Mouse (Mus musculus): ENCODE measurements around the gene Ssxb9. TPM values are rescaled to one million over a fixed set of nuclear protein-coding genes. Genes with fewer than 3 reads are reported as not detected.
"Not testable (repeated sequence)": the region's sequence is repeated elsewhere in the genome, so short reads cannot be mapped to it uniquely, and the experiment has no call there.

Ssxb9 gene
- total RNA-seq (2014; rRNA removed; ENCODE audit: low replicate concordance) (not detected in 2 replicates), polyA plus RNA-seq (2015; fragmentation: Nextera tagmentation; extraction: Ambion mirVana) (not detected in 2 replicates)

DNA sequence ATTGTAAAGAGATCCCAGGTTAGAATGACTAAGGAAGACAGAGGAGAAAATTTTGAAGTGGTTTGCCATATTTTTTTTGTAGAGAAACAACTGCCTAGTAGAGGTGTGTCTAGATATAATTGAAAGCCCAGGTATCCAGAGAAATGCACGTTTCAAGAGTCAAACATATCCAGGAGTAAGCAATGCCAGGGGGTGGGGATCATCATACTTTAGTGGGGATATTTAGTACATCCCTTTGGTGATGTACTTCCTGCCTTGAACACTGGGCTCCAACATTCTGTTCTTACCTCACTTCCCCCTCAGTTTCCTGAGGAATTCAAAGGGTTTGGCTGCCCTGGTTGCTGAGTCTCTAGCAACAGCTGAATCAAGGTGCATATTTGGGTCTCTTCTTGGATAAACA is at the start of gene Ssxb9:
Gene Ssxb9, plus strand, starts transcription at position 301 of the 400 bp plus-strand sequence.
- WGBS = 15% methylated on average over 1 of the region's 1 CpGs

DNA sequence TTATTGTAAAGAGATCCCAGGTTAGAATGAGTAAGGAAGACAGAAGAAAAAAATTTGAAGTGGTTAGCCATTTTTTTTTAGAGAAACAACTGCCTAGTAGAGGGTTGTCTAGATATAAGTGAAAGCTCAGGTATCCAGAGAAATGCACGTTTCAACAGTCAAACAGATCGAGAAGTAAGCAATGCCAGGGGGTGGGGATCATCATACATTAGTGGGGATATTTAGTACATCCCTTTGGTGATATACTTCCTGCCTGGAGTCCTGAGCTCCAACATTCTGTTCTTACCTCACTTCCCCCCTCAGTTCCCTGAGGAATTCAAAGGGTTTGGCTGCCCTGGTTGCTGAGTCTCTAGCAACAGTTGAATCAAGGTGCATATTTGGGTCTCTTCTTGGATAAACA is 39.7 kb upstream of the Ssxb9 start, which contains the start of gene Ssxb10:
Gene Ssxb10, plus strand, starts transcription at position 301 of the 400 bp plus-strand sequence.
- H3K4me1 ChIP-seq (ENCODE audit: control insufficient read depth, insufficient read depth) = no peaks in the 10 kb centered on the region
- H3K9ac ChIP-seq (replicated peaks; ENCODE audit: low read depth, low read length) = no peak within 1 kb of the TSS
- TF ChIP-seq CTCF (IDR thresholded peaks at IDR 0.05; ENCODE audit: low read depth) (no peak), EP300 (IDR thresholded peaks at IDR 0.05; ENCODE audit: low read depth) (no peak)
- H3K27me3 ChIP-seq (ENCODE audit: control insufficient read depth, insufficient read depth, low read length) = no peaks in the 10 kb centered on the region
- no peaks in the 10 kb centered on the region; the same call in 1 of the 2 replicates for H3K9me3 ChIP-seq (replicated peaks; ENCODE audit: control insufficient read depth, low read length)
- H3K4me2 ChIP-seq (ENCODE audit: low read depth, low read length) = no peak within 1 kb of the TSS
- H3K27ac ChIP-seq (ENCODE audit: low read depth) = no peak within 1 kb of the TSS
- no peak for DNase-seq (ENCODE audit: low spot score)
- ATAC-seq (ENCODE audit: insufficient read depth, low read depth) = no peak
- WGBS = 32% methylated on average over 2 of the region's 2 CpGs
- no peaks in the 10 kb centered on the region for H3K36me3 ChIP-seq (replicated peaks; ENCODE audit: control insufficient read depth, insufficient read depth, low read length)
- H3K4me3 ChIP-seq (ENCODE audit: low read depth, low read length) = no peak within 1 kb of the TSS

More for the DNA sequence above, at the start of gene Ssxb9:
- not testable (repeated sequence) for H3K9me3 ChIP-seq (replicated peaks; ENCODE audit: control insufficient read depth, low read length); H3K27ac ChIP-seq (ENCODE audit: low read depth); H3K9ac ChIP-seq (replicated peaks; ENCODE audit: low read depth, low read length); DNase-seq (ENCODE audit: low spot score); H3K4me3 ChIP-seq (ENCODE audit: low read depth, low read length); H3K36me3 ChIP-seq (replicated peaks; ENCODE audit: control insufficient read depth, insufficient read depth, low read length); H3K27me3 ChIP-seq (ENCODE audit: control insufficient read depth, insufficient read depth, low read length); H3K4me2 ChIP-seq (ENCODE audit: low read depth, low read length); ATAC-seq (ENCODE audit: insufficient read depth, low read depth); H3K4me1 ChIP-seq (ENCODE audit: control insufficient read depth, insufficient read depth)

DNA sequence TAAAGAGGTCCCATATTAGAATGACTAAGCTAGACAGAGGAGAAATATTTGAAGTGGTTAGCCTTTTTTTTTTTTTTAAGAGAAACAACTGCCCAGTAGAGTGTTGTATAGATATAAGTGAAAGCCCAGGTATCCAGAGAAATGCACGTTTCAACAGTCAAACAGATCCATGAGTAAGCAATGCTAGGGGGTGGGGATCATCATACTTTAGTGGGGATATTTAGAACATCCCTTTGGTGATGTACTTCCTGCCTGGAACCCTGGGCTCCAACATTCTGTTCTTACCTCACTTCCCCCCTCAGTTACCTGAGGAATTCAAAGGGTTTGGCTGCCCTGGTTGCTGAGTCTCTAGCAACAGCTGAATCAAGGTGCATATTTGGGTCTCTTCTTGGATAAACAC is 46.2 kb downstream of the Ssxb9 start, which contains the start of gene Ssxb1:
Gene Ssxb1, plus strand, starts transcription at position 301 of the 400 bp plus-strand sequence.
- not testable (repeated sequence) for H3K27me3 ChIP-seq (ENCODE audit: control insufficient read depth, insufficient read depth, low read length)

More for the DNA sequence above, 46.2 kb downstream of the Ssxb9 start, which contains the start of gene Ssxb1:
- DNase-seq (ENCODE audit: low spot score); H3K4me3 ChIP-seq (ENCODE audit: low read depth, low read length); H3K9me3 ChIP-seq (replicated peaks; ENCODE audit: control insufficient read depth, low read length); H3K27ac ChIP-seq (ENCODE audit: low read depth); H3K36me3 ChIP-seq (replicated peaks; ENCODE audit: control insufficient read depth, insufficient read depth, low read length); H3K9ac ChIP-seq (replicated peaks; ENCODE audit: low read depth, low read length); H3K4me2 ChIP-seq (ENCODE audit: low read depth, low read length); H3K4me1 ChIP-seq (ENCODE audit: control insufficient read depth, insufficient read depth); ATAC-seq (ENCODE audit: insufficient read depth, low read depth): not testable (repeated sequence)
- 13% methylated on average over 1 of the region's 1 CpGs for WGBS

Other genes starting within 250 kb of the Ssxb9 start
- gene Wdr13, start 234.1 kb upstream of the Ssxb9 start, total RNA-seq (2014; rRNA removed; ENCODE audit: low replicate concordance) = 130 and 155 TPM in 2 replicates
- gene Wdr13, start 234.1 kb upstream of the Ssxb9 start, polyA plus RNA-seq (2015; fragmentation: Nextera tagmentation; extraction: Ambion mirVana) = 24.4 and 26.4 TPM in 2 replicates
- 408 and 439 TPM in 2 replicates for gene Rbm3, start 221.1 kb upstream of the Ssxb9 start, total RNA-seq (2014; rRNA removed; ENCODE audit: low replicate concordance)
- 524 and 551 TPM in 2 replicates for gene Rbm3, start 221.1 kb upstream of the Ssxb9 start, polyA plus RNA-seq (2015; fragmentation: Nextera tagmentation; extraction: Ambion mirVana)
- 7.0 and 12.2 TPM in 2 replicates for gene Tbc1d25, start 190.8 kb upstream of the Ssxb9 start, total RNA-seq (2014; rRNA removed; ENCODE audit: low replicate concordance)
- gene Tbc1d25, start 190.8 kb upstream of the Ssxb9 start, polyA plus RNA-seq (2015; fragmentation: Nextera tagmentation; extraction: Ambion mirVana) = 6.4 and 6.5 TPM in 2 replicates
- gene Ebp, start 173.5 kb upstream of the Ssxb9 start, total RNA-seq (2014; rRNA removed; ENCODE audit: low replicate concordance) = 23.0 and 26.2 TPM in 2 replicates
- gene Ebp, start 173.5 kb upstream of the Ssxb9 start, polyA plus RNA-seq (2015; fragmentation: Nextera tagmentation; extraction: Ambion mirVana) = 20.6 and 26.3 TPM in 2 replicates
- gene Porcn, start 160.5 kb upstream of the Ssxb9 start, total RNA-seq (2014; rRNA removed; ENCODE audit: low replicate concordance) = 1.6 and 5.6 TPM in 2 replicates
- 2.5 and 2.9 TPM in 2 replicates for gene Porcn, start 160.5 kb upstream of the Ssxb9 start, polyA plus RNA-seq (2015; fragmentation: Nextera tagmentation; extraction: Ambion mirVana)
- gene Ftsj1, start 114.6 kb upstream of the Ssxb9 start, total RNA-seq (2014; rRNA removed; ENCODE audit: low replicate concordance) = 20.9 and 25.1 TPM in 2 replicates
- gene Ftsj1, start 114.6 kb upstream of the Ssxb9 start, polyA plus RNA-seq (2015; fragmentation: Nextera tagmentation; extraction: Ambion mirVana) = 17.1 and 18.8 TPM in 2 replicates
- 10.5 and 20.4 TPM in 2 replicates for gene Slc38a5, start 95.8 kb upstream of the Ssxb9 start, total RNA-seq (2014; rRNA removed; ENCODE audit: low replicate concordance)
- gene Slc38a5, start 95.8 kb upstream of the Ssxb9 start, polyA plus RNA-seq (2015; fragmentation: Nextera tagmentation; extraction: Ambion mirVana) = 5.0 and 5.8 TPM in 2 replicates
- gene Ssxb10, start 39.6 kb upstream of the Ssxb9 start, total RNA-seq (2014; rRNA removed; ENCODE audit: low replicate concordance) = not detected in 2 replicates
- gene Ssxb10, start 39.6 kb upstream of the Ssxb9 start, polyA plus RNA-seq (2015; fragmentation: Nextera tagmentation; extraction: Ambion mirVana) = not detected in 2 replicates
- gene Ssxb1, start 46.3 kb downstream of the Ssxb9 start, total RNA-seq (2014; rRNA removed; ENCODE audit: low replicate concordance) = not detected in 2 replicates
- not detected in 2 replicates for gene Ssxb1, start 46.3 kb downstream of the Ssxb9 start, polyA plus RNA-seq (2015; fragmentation: Nextera tagmentation; extraction: Ambion mirVana)
- gene Ssxb2, start 94.7 kb downstream of the Ssxb9 start, total RNA-seq (2014; rRNA removed; ENCODE audit: low replicate concordance) = not detected in 2 replicates
- gene Ssxb2, start 94.7 kb downstream of the Ssxb9 start, polyA plus RNA-seq (2015; fragmentation: Nextera tagmentation; extraction: Ambion mirVana) = not detected in 2 replicates
- gene Gm14459, start 158.0 kb downstream of the Ssxb9 start, total RNA-seq (2014; rRNA removed; ENCODE audit: low replicate concordance) = not detected in 2 replicates
- gene Gm14459, start 158.0 kb downstream of the Ssxb9 start, polyA plus RNA-seq (2015; fragmentation: Nextera tagmentation; extraction: Ambion mirVana) = not detected in 2 replicates
- gene Ssxb6, start 181.3 kb downstream of the Ssxb9 start, total RNA-seq (2014; rRNA removed; ENCODE audit: low replicate concordance) = not detected in 2 replicates
- not detected in 2 replicates for gene Ssxb6, start 181.3 kb downstream of the Ssxb9 start, polyA plus RNA-seq (2015; fragmentation: Nextera tagmentation; extraction: Ambion mirVana)
- not detected in 2 replicates for gene Ssxb3, start 224.8 kb downstream of the Ssxb9 start, total RNA-seq (2014; rRNA removed; ENCODE audit: low replicate concordance)
- not detected in 2 replicates for gene Ssxb3, start 224.8 kb downstream of the Ssxb9 start, polyA plus RNA-seq (2015; fragmentation: Nextera tagmentation; extraction: Ambion mirVana)

All from heart, postnatal 0 days (tissue).